Mouse (Mus musculus) C2C12 (cell line): ENCODE measurements around the gene Satb2. TPM values are rescaled to one million over a fixed set of nuclear protein-coding genes. Genes with fewer than 3 reads are reported as not detected.

ENCODE experiments used
- H3K27me3 ChIP-seq: one replicate; pipeline ENCODE4 v1.6.1; 2011; ENCODE audit not compliant: control insufficient read depth, insufficient read depth, insufficient read length
- H3K36me3 ChIP-seq: one replicate; pipeline ENCODE4 v1.6.1; 2011; ENCODE audit not compliant: control insufficient read depth, insufficient read depth
- H3K4me3 ChIP-seq: one replicate; pipeline ENCODE4 v1.5.1; 2011; ENCODE audit warnings: mild to moderate bottlenecking, control low read depth; ENCODE audit not compliant: poor library complexity, insufficient read depth, severe bottlenecking
- H3K79me2 ChIP-seq: one replicate; pipeline ENCODE4 v1.6.1; 2011; ENCODE audit not compliant: control insufficient read depth, insufficient read depth
- H3K79me3 ChIP-seq: one replicate; pipeline ENCODE4 v1.6.1; 2011; ENCODE audit warnings: low read depth, control low read depth
- H3ac ChIP-seq: one replicate; pipeline ENCODE3; 2011; ENCODE audit warnings: low read depth; ENCODE audit not compliant: control insufficient read depth, insufficient read length
- CEBPB ChIP-seq: IDR thresholded peaks from one replicate; pipeline ENCODE4 v1.6.1; 2011; ENCODE audit warnings: low read depth, mild to moderate bottlenecking, control low read depth, moderate library complexity
- CTCF ChIP-seq: IDR thresholded peaks from one replicate; pipeline ENCODE4 v1.5.1; 2011; ENCODE audit not compliant: control insufficient read depth, insufficient read depth, insufficient read length
- FOSL1 ChIP-seq: IDR thresholded peaks from one replicate; pipeline ENCODE4 v1.8.0; 2011; ENCODE audit warnings: mild to moderate bottlenecking, low read length; ENCODE audit not compliant: poor library complexity, insufficient read depth, severe bottlenecking
- MAX ChIP-seq: IDR thresholded peaks from one replicate; pipeline ENCODE4 v1.6.1; 2011; ENCODE audit warnings: mild to moderate bottlenecking, control low read depth
- MYOD1 ChIP-seq: IDR thresholded peaks from one replicate; pipeline ENCODE4 v1.6.1; 2011; ENCODE audit warnings: low read depth; ENCODE audit not compliant: control insufficient read depth, insufficient read length
- MYOG ChIP-seq: IDR thresholded peaks from one replicate; pipeline ENCODE4 v1.6.1; 2011; ENCODE audit not compliant: control insufficient read depth, insufficient read length; ENCODE audit errors: extremely low read depth
- USF1 ChIP-seq: IDR thresholded peaks from one replicate; pipeline ENCODE4 v1.6.1; 2011; ENCODE audit warnings: low read depth, mild to moderate bottlenecking, control low read depth, moderate library complexity
- polyA plus RNA-seq: library from polyadenylated mRNA; unstranded; fragments of >200 nt; fragmentation: generic; extraction: Trizol; gene quantifications from one replicate; pipeline ENCODE4 v1.2.1, GENCODE M21; 2012; ENCODE audit warnings: missing spikeins

Satb2 gene
- polyA plus RNA-seq, 1 experiment: 2.7 TPM

- H3K79me2 ChIP-seq: no peaks in the 10 kb centered on the region
- H3K27me3 ChIP-seq: no peaks in the 10 kb centered on the region
- no peaks in the 10 kb centered on the region for H3K36me3 ChIP-seq
- no peak overlapping the region for H3ac ChIP-seq
- H3K79me3 ChIP-seq: no peaks in the 10 kb centered on the region
- H3K4me3 ChIP-seq: no peak overlapping the region
- TF ChIP-seq CTCF: no peak
- no peak for TF ChIP-seq CEBPB
- no peak for TF ChIP-seq FOSL1
- TF ChIP-seq MYOD1: no peak
- no peak for TF ChIP-seq USF1
- no peak for TF ChIP-seq MYOG
- no peak for TF ChIP-seq MAX
Measured at GRCm38 (mm10) chr1:56992310-56992709, 13.9 kb upstream of the Satb2 start.

GRCm38 (mm10) chr1:56991613-56992012 is 13.2 kb upstream of the Satb2 start:
- H3K27me3 ChIP-seq: no peaks in the 10 kb centered on the region
- no peak overlapping the region for H3K4me3 ChIP-seq
- no peaks in the 10 kb centered on the region for H3K36me3 ChIP-seq
- TF ChIP-seq MYOD1 (no peak), USF1 (no peak), CEBPB (peak; percentile 74), CTCF (no peak)
- no peak overlapping the region for H3ac ChIP-seq
- no peaks in the 10 kb centered on the region for H3K79me3 ChIP-seq
- no peaks in the 10 kb centered on the region for H3K79me2 ChIP-seq

DNA sequence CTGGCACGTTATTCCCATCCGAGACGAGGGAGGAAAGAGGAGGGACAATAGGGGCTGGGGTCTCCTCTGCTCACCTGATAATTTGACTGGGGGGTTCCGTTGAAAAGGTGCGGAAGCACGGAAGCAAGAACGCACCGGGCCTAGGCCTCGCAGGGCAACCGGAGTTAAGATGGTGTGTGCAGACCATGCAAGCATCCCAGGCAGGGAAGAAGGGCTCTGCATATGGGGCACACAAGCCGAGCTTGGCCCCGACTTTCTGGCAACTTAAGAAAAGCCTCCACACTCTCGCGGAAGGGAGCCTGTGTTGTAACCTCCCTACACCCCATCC is 6.0 kb upstream of the Satb2 start:
- Histone ChIP-seq H3K4me3 (no peak overlapping the region), H3K27me3 (no peaks in the 10 kb centered on the region), H3K36me3 (no peaks in the 10 kb centered on the region), H3ac (no peak overlapping the region), H3K79me2 (no peaks in the 10 kb centered on the region), H3K79me3 (no peaks in the 10 kb centered on the region)
- TF ChIP-seq MAX (no peak), MYOD1 (no peak), FOSL1 (no peak), CTCF (no peak), CEBPB (no peak), USF1 (no peak), MYOG (no peak)

DNA sequence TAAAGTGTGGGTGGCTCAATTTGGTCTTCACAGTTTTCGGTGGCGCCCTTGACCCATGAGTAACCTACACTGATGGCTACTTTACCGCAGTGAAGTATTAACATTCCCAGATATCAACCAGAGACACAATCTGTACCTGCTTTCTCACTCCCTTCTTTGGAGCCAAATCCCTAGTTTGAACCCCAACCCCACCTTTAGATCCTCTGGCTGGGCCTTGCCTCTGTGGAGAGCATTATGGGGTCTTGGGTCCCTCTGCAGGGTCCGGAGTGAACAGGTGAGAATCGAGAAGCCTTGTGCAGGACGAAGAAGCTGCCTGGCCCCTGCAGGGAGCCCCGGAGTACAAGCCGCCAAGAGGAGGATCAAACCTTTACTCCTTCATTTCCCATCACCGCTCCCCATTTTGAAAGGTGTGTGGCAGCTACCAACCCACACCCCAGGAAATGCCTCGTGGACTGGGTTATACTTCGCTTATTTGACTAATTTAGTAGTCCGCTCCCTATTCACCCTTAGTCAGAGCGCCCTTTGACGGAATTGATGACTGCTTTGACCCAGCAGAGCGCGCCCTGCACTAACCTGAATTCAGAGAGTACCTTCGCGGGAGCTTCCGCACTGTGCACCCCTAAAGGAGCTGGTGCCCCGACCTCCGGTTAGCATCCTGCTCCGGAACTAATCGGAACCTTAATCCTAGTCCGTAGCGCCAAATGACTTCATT is 5.5 kb upstream of the Satb2 start:
- no peaks in the 10 kb centered on the region for H3K27me3 ChIP-seq
- no peaks in the 10 kb centered on the region for H3K36me3 ChIP-seq
- no peaks in the 10 kb centered on the region for H3K79me2 ChIP-seq
- no peak for TF ChIP-seq MYOG
- TF ChIP-seq MAX: no peak
- TF ChIP-seq MYOD1: no peak
- no peak for TF ChIP-seq CTCF
- TF ChIP-seq USF1: no peak
- no peak for TF ChIP-seq FOSL1
- TF ChIP-seq CEBPB: no peak
- no peak overlapping the region for H3ac ChIP-seq
- no peak overlapping the region for H3K4me3 ChIP-seq
- H3K79me3 ChIP-seq: no peaks in the 10 kb centered on the region

- Histone ChIP-seq H3K27me3 (no peaks in the 10 kb centered on the region), H3ac (no peak overlapping the region), H3K79me2 (no peaks in the 10 kb centered on the region), H3K4me3 (no peak overlapping the region), H3K36me3 (no peaks in the 10 kb centered on the region), H3K79me3 (no peaks in the 10 kb centered on the region)
- TF ChIP-seq MAX (no peak), USF1 (no peak), CEBPB (no peak), MYOG (no peak)
Measured at GRCm38 (mm10) chr1:56983100-56983590, 4.7 kb upstream of the Satb2 start.

DNA sequence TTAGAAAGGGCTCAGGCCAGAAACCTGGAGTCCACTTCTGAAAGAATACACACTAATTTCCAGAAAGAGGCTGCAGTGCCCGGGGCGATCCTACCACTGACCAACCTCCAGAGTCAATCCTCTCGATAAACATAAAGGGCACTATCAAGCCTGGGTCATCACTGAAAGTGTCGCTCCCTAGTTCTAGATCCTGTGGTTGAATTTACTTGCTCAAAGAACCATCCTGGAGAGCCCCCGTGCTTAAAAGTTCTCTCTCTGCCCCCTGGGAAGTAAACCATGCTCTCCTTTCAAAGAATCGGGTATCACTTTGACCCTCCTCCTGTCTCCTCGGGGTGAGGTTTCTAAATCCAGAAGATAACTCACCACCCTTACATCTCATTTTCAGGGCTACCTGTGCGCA is 4.2 kb upstream of the Satb2 start:
- Histone ChIP-seq H3K79me3 (no peaks in the 10 kb centered on the region), H3K4me3 (no peak overlapping the region), H3K27me3 (no peaks in the 10 kb centered on the region), H3K36me3 (no peaks in the 10 kb centered on the region), H3ac (no peak overlapping the region), H3K79me2 (no peaks in the 10 kb centered on the region)
- TF ChIP-seq MYOD1 (no peak), FOSL1 (no peak), CEBPB (no peak), MYOG (no peak), MAX (no peak), USF1 (no peak), CTCF (no peak)
